Mouse (Mus musculus) cortical plate, adult 2 months (tissue): ENCODE results near the gene Gm49352.

Experiments
- CTCF ChIP-seq: fragments of 200-500 bp; IDR thresholded peaks from 2 replicates; pipeline ENCODE4 v1.5.1; 2011; ENCODE audit warnings: mild to moderate bottlenecking, control low read depth, low read length; ENCODE audit not compliant: insufficient read depth; ENCODE audit errors: extremely low read depth
- POLR2A ChIP-seq: fragments of 200-500 bp; IDR thresholded peaks from 2 replicates; pipeline ENCODE4 v1.6.1; 2011; ENCODE audit warnings: mild to moderate bottlenecking, low read length, control low read depth; ENCODE audit not compliant: insufficient read depth; ENCODE audit errors: extremely low read depth

GRCm38 (mm10) chr13:61541631-61542030 lies 26.3 kb downstream of the Gm49352 start, which contains the start of gene Ctsm:
- TF ChIP-seq CTCF (no peak), POLR2A (no peak)
